Mouse (Mus musculus): ENCODE data around the gene Cdc73. TPM values are rescaled to one million over a fixed set of nuclear protein-coding genes. Genes with fewer than 3 reads are reported as not detected.

Cdc73 gene
- polyA plus RNA-seq, 1 experiment from 2014 or later: 22.8 TPM

GRCm38 (mm10) chr1:143650317-143650716, 52.4 kb downstream of the Cdc73 start:
- Histone ChIP-seq H3K36me3 (ENCODE audit: control insufficient read depth, insufficient read depth, low read length) (peaks cover 22% of the 10 kb centered on the region), H3K27me3 (replicated peaks; ENCODE audit: control insufficient read depth, insufficient read depth, low read length) (no peaks in the 10 kb centered on the region), H3K4me3 (ENCODE audit: low read depth, low read length) (no peak overlapping the region), H3K4me1 (replicated peaks; ENCODE audit: control insufficient read depth, insufficient read depth, low read length) (no peaks in the 10 kb centered on the region), H3K4me2 (ENCODE audit: low read length) (no peak overlapping the region), H3K9ac (ENCODE audit: low read length) (no peak overlapping the region), H3K9me3 (ENCODE audit: control insufficient read depth, low read length) (no peaks in the 10 kb centered on the region), H3K27ac (ENCODE audit: low read depth) (no peak overlapping the region)
- no peak for DNase-seq (ENCODE audit: low spot score)
- ATAC-seq (replicated peaks; ENCODE audit: low FRiP score, low TSS enrichment, low read depth): no peak
- 93% methylated on average over 2 of the region's 2 CpGs for WGBS

DNA sequence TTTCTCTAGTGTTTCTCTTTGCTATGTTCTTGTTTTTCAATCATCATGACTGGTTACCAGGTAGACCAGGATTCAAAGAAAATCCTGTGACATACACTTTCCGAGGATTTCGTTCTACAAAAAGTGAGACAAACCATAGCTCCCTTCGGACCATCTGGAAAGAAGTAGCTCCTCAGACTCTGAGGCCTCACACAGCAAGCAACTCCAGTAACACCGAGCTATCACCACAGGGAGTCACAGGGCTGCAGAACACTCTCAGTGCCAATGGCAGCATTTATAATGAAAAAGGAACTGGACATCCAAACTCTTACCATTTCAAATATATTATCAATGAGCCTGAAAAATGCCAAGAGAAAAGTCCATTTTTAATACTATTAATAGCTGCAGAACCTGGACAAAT, 56.5 kb downstream of the Cdc73 start:
- H3K27ac ChIP-seq (ENCODE audit: low read depth): no peak overlapping the region
- ATAC-seq (replicated peaks; ENCODE audit: low FRiP score, low TSS enrichment, low read depth) (no peak), DNase-seq (ENCODE audit: low spot score) (no peak)
- H3K27me3 ChIP-seq (replicated peaks; ENCODE audit: control insufficient read depth, insufficient read depth, low read length): no peaks in the 10 kb centered on the region
- H3K4me2 ChIP-seq (ENCODE audit: low read length): no peak overlapping the region
- 86% methylated on average over 4 of the region's 4 CpGs for WGBS
- H3K9ac ChIP-seq (ENCODE audit: low read length): no peak overlapping the region
- H3K36me3 ChIP-seq (ENCODE audit: control insufficient read depth, insufficient read depth, low read length): peaks cover 10% of the 10 kb centered on the region
- no peaks in the 10 kb centered on the region for H3K9me3 ChIP-seq (ENCODE audit: control insufficient read depth, low read length)
- no peaks in the 10 kb centered on the region for H3K4me1 ChIP-seq (replicated peaks; ENCODE audit: control insufficient read depth, insufficient read depth, low read length)
- H3K4me3 ChIP-seq (ENCODE audit: low read depth, low read length): no peak overlapping the region

DNA sequence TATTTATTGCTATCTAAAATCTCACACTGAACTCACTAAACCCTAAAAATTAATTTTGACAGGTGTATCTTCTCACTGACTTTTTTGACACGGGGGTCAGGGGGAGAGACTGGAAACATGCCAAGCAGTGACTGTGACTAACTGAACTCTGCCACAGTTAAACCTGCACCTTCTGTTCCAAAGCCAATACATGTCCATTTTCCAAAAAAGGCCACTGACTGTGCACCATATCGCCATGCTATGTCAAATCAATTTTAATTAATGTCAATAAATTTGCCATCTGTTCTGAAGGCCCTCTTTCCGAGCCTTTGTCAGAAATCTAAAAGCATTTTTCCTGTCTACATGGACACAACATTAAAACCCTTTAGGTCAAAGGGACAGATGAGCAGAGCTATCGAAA, 57.3 kb downstream of the Cdc73 start:
- no peak for ATAC-seq (replicated peaks; ENCODE audit: low FRiP score, low TSS enrichment, low read depth)
- Histone ChIP-seq H3K36me3 (ENCODE audit: control insufficient read depth, insufficient read depth, low read length) (peaks cover 6% of the 10 kb centered on the region), H3K9ac (ENCODE audit: low read length) (no peak overlapping the region), H3K4me2 (ENCODE audit: low read length) (no peak overlapping the region), H3K27ac (ENCODE audit: low read depth) (no peak overlapping the region), H3K4me3 (ENCODE audit: low read depth, low read length) (no peak overlapping the region), H3K4me1 (replicated peaks; ENCODE audit: control insufficient read depth, insufficient read depth, low read length) (no peaks in the 10 kb centered on the region), H3K27me3 (replicated peaks; ENCODE audit: control insufficient read depth, insufficient read depth, low read length) (no peaks in the 10 kb centered on the region), H3K9me3 (ENCODE audit: control insufficient read depth, low read length) (no peaks in the 10 kb centered on the region)
- WGBS: 71% methylated on average over 4 of the region's 4 CpGs
- no peak for DNase-seq (ENCODE audit: low spot score)

GRCm38 (mm10) chr1:143644221-143644620, 58.5 kb downstream of the Cdc73 start:
- 96% methylated on average over 2 of the region's 2 CpGs for WGBS
- H3K9me3 ChIP-seq (ENCODE audit: control insufficient read depth, low read length): no peaks in the 10 kb centered on the region
- H3K4me1 ChIP-seq (replicated peaks; ENCODE audit: control insufficient read depth, insufficient read depth, low read length): no peaks in the 10 kb centered on the region
- no peak overlapping the region for H3K27ac ChIP-seq (ENCODE audit: low read depth)
- DNase-seq (ENCODE audit: low spot score) (no peak), ATAC-seq (replicated peaks; ENCODE audit: low FRiP score, low TSS enrichment, low read depth) (0 out of 2 replicates have a peak, but pooled peaks have one; percentile 55)
- no peak overlapping the region for H3K4me2 ChIP-seq (ENCODE audit: low read length)
- H3K9ac ChIP-seq (ENCODE audit: low read length): no peak overlapping the region
- H3K27me3 ChIP-seq (replicated peaks; ENCODE audit: control insufficient read depth, insufficient read depth, low read length): no peaks in the 10 kb centered on the region
- H3K4me3 ChIP-seq (ENCODE audit: low read depth, low read length): no peak overlapping the region
- H3K36me3 ChIP-seq (ENCODE audit: control insufficient read depth, insufficient read depth, low read length): no peaks in the 10 kb centered on the region

GRCm38 (mm10) chr1:143640650-143641407, 61.9 kb downstream of the Cdc73 start, which contains the start of gene B3galt2:
Gene B3galt2 (plus strand): TSS chr1:143640664.
- Histone ChIP-seq H3K4me3 (ENCODE audit: low read depth, low read length) (no peak within 1 kb of the TSS), H3K9me3 (ENCODE audit: control insufficient read depth, low read length) (no peaks in the 10 kb centered on the region), H3K27ac (ENCODE audit: low read depth) (peak within 1 kb of the TSS; percentile 34; the same call in 1 of the 2 replicates), H3K27me3 (replicated peaks; ENCODE audit: control insufficient read depth, insufficient read depth, low read length) (no peaks in the 10 kb centered on the region), H3K4me2 (ENCODE audit: low read length) (peak within 1 kb of the TSS; percentile 18), H3K36me3 (ENCODE audit: control insufficient read depth, insufficient read depth, low read length) (no peaks in the 10 kb centered on the region), H3K9ac (ENCODE audit: low read length) (no peak within 1 kb of the TSS), H3K4me1 (replicated peaks; ENCODE audit: control insufficient read depth, insufficient read depth, low read length) (no peaks in the 10 kb centered on the region)
- ATAC-seq (replicated peaks; ENCODE audit: low FRiP score, low TSS enrichment, low read depth) (no peak), DNase-seq (ENCODE audit: low spot score) (peak; percentile 60)
- 56% methylated on average over 15 of the region's 15 CpGs for WGBS

DNA sequence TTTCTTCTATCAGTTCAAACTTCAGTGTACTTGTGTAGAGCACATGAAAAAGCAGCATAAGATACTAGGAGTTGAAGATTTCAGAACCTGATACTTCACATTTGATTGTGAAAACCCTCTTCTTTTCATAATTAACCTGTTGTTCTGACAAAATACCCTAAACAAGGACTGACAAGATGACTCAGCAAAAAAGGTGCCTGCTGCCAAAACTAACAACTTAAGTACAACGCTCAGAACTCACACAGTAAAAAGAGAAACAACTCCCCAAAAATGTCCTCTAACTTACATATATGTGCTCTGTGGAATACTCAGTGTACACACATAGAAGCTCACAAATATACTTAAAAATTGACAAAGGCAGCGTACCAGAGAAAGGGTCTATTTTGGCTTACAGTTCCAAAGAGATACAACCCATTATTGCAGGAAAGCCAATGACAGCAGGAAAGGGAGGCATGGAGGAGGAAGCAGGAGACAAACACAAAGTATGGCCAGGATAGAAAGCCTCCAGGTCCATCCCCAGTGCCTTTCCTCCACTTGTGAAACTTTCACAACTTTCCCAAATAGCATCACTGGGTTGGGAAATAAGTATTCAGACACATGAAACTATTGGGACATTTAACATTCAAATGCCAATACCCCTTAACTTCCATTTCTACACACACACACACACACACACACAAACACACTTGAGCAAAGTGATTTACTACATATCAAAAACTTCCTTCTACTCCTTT, 69.7 kb downstream of the Cdc73 start:
- ATAC-seq (replicated peaks; ENCODE audit: low FRiP score, low TSS enrichment, low read depth): no peak
- H3K9ac ChIP-seq (ENCODE audit: low read length): no peak overlapping the region
- H3K27me3 ChIP-seq (replicated peaks; ENCODE audit: control insufficient read depth, insufficient read depth, low read length): no peaks in the 10 kb centered on the region
- DNase-seq (ENCODE audit: low spot score): no peak
- no peaks in the 10 kb centered on the region for H3K4me1 ChIP-seq (replicated peaks; ENCODE audit: control insufficient read depth, insufficient read depth, low read length)
- no peak overlapping the region for H3K4me2 ChIP-seq (ENCODE audit: low read length)
- H3K36me3 ChIP-seq (ENCODE audit: control insufficient read depth, insufficient read depth, low read length): no peaks in the 10 kb centered on the region
- H3K27ac ChIP-seq (ENCODE audit: low read depth): no peak overlapping the region
- 89% methylated on average over 2 of the region's 2 CpGs for WGBS
- H3K4me3 ChIP-seq (ENCODE audit: low read depth, low read length): no peak overlapping the region
- H3K9me3 ChIP-seq (ENCODE audit: control insufficient read depth, low read length): no peaks in the 10 kb centered on the region

GRCm38 (mm10) chr1:143632361-143632760, 70.3 kb downstream of the Cdc73 start:
- Histone ChIP-seq H3K4me2 (ENCODE audit: low read length) (no peak overlapping the region), H3K4me3 (ENCODE audit: low read depth, low read length) (no peak overlapping the region), H3K36me3 (ENCODE audit: control insufficient read depth, insufficient read depth, low read length) (peaks cover under 1% of the 10 kb centered on the region; the same call in 1 of the 2 replicates), H3K27ac (ENCODE audit: low read depth) (no peak overlapping the region), H3K4me1 (replicated peaks; ENCODE audit: control insufficient read depth, insufficient read depth, low read length) (no peaks in the 10 kb centered on the region), H3K9me3 (ENCODE audit: control insufficient read depth, low read length) (no peaks in the 10 kb centered on the region), H3K9ac (ENCODE audit: low read length) (no peak overlapping the region), H3K27me3 (replicated peaks; ENCODE audit: control insufficient read depth, insufficient read depth, low read length) (no peaks in the 10 kb centered on the region)
- 86% methylated on average over 1 of the region's 1 CpGs for WGBS
- ATAC-seq (replicated peaks; ENCODE audit: low FRiP score, low TSS enrichment, low read depth) (no peak), DNase-seq (ENCODE audit: low spot score) (no peak)

- H3K9me3 ChIP-seq (ENCODE audit: control insufficient read depth, low read length): no peaks in the 10 kb centered on the region
- H3K4me2 ChIP-seq (ENCODE audit: low read length): no peak overlapping the region
- H3K27me3 ChIP-seq (replicated peaks; ENCODE audit: control insufficient read depth, insufficient read depth, low read length): no peaks in the 10 kb centered on the region
- no peak overlapping the region for H3K27ac ChIP-seq (ENCODE audit: low read depth)
- no peaks in the 10 kb centered on the region for H3K4me1 ChIP-seq (replicated peaks; ENCODE audit: control insufficient read depth, insufficient read depth, low read length)
- DNase-seq (ENCODE audit: low spot score) (no peak), ATAC-seq (replicated peaks; ENCODE audit: low FRiP score, low TSS enrichment, low read depth) (no peak)
- WGBS: 26% methylated on average over 7 of the region's 7 CpGs
- no peak overlapping the region for H3K4me3 ChIP-seq (ENCODE audit: low read depth, low read length)
- H3K9ac ChIP-seq (ENCODE audit: low read length): no peak overlapping the region
- H3K36me3 ChIP-seq (ENCODE audit: control insufficient read depth, insufficient read depth, low read length): peaks cover 11% of the 10 kb centered on the region
These were observed 71.4 kb downstream of the Cdc73 start for GRCm38 (mm10) chr1:143631337-143631736.

Measured in intestine, embryonic 14.5 days (tissue).